Mouse (Mus musculus): ENCODE results near the gene Arhgef2. TPM values are rescaled to one million over a fixed set of nuclear protein-coding genes. Genes with fewer than 3 reads are reported as not detected.

Gene Arhgef2
- total RNA-seq, 2 experiments from 2014 or later = 71.1 to 71.5 TPM

DNA sequence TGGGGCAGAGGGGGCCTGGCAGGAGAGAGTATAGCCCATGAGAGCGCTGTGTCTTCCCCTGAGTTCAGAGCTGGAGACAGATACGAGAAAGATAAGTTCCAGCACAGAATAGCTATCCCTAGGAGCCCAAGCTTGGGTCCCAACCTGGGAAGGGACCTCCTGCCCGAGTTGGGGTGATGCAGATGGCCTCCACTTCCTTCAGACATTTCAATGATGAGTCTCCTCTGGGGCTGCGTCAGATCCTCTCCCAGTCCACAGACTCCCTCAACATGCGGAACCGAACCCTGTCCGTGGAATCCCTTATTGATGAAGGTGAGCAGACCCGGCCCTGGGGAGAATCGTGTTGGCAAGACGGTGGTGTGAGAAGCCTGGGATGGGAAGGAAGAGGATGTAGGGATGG lies 27.3 kb downstream of the Arhgef2 start:
- DNase-seq = no peak

GRCm38 (mm10) chr3:88635506-88636275 lies 29.9 kb downstream of the Arhgef2 start:
- intact Hi-C loops (cut with DNase I) = loop anchor here (2.0 kb wide), 1 partner anchor 17 kb away; no protein-coding TSS in a partner anchor
- peak in 1 of 2 experiments; percentile 2 for DNase-seq

More for the DNA sequence above, 27.3 kb downstream of the Arhgef2 start:
- intact Hi-C loops (cut with DNase I) = no loop called here

DNA sequence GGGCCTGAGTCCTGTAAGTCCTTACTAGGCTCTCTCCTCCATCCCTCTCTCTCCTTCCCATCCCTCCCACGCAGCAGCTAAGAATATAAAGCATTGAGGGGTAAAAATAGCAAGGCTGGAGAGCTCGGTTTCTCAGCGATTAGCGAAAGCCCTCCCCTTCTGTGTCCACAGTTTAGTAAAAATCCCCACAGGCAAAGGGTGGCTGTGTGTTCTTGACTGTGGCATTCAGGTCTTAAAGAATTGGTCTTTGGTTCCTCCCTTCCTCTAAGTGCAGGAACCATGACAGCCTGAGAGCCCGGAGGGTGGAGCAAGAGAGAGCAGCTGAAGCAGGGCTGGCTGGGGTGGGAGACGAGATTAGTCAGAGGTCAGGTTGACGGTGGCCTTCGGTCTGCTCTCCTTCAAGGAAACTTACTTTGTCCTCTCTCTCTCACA lies 30.8 kb downstream of the Arhgef2 start:
- intact Hi-C loops (cut with DNase I) = loop anchor here (2.0 kb wide), 1 partner anchor 18 kb away; no protein-coding TSS in a partner anchor
- peak in 1 of 2 experiments; percentile 4 for DNase-seq

DNA sequence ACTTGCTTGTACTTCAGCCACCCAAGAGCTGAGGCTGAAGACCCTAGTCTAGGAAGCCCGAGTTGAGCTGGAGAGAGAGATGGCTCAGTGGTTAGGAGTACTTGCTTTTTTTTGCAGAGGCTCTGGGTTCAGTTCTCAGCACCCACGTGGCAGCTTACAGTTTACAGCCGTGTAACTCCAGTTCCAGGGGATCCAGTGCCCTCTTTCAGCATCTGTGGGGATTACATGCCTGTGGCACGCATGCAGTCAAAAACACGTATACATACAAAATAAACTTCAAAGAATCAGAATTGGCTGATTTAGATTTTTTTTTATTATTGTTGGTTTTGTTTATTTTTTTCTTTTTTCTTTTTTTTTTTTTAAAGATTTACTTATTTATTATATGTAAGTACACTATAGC lies 31.4 kb downstream of the Arhgef2 start:
- intact Hi-C loops (cut with DNase I) = loop anchor here (2.0 kb wide), 1 partner anchor 18 kb away; no protein-coding TSS in a partner anchor
- DNase-seq = peak in 1 of 2 experiments; percentile 5

DNA sequence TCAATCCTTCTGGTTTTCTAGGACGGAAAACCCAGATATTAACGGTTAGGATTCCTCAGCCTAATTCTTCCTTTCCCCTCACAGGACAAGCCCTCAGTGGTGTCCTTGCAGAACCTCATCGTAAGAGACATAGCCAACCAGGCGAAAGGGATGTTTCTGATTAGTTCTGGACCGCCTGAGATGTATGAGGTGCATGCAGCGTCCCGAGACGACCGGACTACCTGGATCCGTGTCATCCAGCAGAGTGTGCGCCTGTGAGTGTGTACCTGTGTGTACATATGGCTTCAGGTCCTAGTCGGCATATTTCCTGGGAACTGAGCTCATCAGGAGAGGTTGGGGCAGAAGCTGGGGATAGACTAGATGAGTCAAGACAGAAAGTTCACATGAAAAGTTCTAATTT lies 33.5 kb downstream of the Arhgef2 start:
- intact Hi-C loops (cut with DNase I) = no loop called here
- DNase-seq = no peak

- DNase-seq = peak; percentile 58 to 72
- intact Hi-C loops (cut with DNase I) = no loop called here
Observed at GRCm38 (mm10) chr3:88640676-88641075, 34.9 kb downstream of the Arhgef2 start.

- intact Hi-C loops (cut with DNase I) = no loop called here
Observed at GRCm38 (mm10) chr3:88643078-88643477, 37.3 kb downstream of the Arhgef2 start.

DNA sequence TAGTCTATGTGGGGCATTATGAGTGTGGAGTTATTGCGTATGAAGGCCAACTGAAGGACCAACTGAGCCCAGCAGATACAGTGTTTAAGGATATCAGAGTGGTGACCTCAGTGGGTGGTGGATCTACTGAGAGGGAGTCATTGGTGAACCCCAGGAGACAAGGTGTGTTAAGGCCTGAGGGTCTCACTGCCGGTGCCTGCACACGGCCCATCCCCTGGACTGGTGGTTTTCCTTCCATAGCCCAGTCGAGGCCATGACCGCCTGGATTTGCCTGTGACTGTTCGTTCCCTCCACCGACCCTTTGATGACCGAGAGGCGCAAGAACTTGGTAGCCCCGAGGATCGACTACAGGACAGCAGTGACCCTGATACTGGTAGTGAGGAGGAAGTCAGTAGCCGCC lies 40.2 kb downstream of the Arhgef2 start:
- no peak for DNase-seq
- intact Hi-C loops (cut with DNase I) = no loop called here

More at GRCm38 (mm10) chr3:88643078-88643477, 37.3 kb downstream of the Arhgef2 start:
- no peak for DNase-seq

DNA sequence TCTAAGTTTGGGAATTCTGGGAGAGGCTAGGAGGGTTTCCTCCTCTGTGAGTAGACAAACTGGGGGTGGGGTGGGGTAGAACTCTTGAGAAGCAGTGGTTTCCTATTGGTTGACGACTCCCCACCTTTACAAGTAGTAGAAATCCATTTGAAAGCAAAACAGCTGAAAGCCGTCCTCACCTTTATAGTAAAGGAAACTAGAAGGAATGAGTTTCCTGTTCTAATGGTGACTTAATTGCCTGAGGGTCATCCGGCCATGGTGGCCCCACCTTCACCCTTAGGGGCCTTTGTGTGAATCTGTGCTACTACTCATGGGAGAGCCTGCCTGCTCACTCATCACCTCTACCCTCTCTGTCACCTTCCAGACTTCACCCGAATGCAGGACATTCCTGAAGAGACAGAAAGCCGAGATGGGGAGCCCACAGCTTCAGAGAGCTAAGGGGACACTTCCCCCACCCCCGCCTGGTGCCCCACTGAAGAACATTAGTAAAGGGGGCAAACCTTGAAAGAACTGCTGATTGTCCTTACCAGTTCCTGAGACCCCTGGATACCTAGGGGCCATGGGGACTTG lies 40.7 kb downstream of the Arhgef2 start:
- intact Hi-C loops (cut with DNase I) = no loop called here
- DNase-seq = no peak

- intact Hi-C loops (cut with DNase I) = no loop called here
- no peak for DNase-seq
Observed at GRCm38 (mm10) chr3:88647076-88647475, 41.3 kb downstream of the Arhgef2 start.

GRCm38 (mm10) chr3:88647779-88648413 lies 42.1 kb downstream of the Arhgef2 start:
- intact Hi-C loops (cut with DNase I) = no loop called here
- no peak for DNase-seq

DNA sequence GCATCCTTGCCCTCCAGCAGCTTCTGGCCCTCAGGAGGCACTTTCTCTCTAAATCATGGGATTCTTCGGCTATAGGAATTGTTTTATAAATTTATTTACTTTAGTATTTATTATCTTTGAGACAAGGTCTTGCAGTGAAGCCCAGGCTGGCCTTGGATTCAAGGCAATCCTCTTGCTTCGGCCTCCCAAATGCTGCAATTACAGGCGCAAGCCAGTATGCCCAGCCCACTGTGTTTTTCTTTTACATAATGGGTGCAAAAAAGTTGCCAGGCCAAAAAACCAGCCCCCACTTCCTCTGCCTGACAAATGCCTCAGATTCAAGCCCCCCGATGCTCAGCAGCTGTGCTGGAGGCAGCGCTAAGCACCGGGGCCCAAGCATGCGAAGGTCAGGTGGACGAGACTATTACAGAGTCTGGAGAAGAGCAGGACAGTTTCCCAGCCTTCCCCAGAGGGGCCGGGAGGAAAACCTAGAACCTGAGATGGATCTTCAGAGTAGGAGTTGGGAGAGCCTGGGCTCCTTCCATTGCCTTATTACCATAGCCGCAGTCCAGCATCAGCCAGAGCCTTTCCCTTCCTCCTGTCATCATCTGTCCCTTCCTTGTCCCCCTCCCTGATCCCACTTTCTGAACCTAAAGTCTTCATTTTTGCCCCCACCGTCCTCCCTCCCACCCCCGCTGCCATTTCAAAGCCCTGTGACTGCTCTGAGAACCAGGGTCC lies 42.8 kb downstream of the Arhgef2 start:
- peak in 1 of 2 experiments; percentile 3 for DNase-seq
- intact Hi-C loops (cut with DNase I) = no loop called here

- DNase-seq = no peak
- intact Hi-C loops (cut with DNase I) = no loop called here
Observed at GRCm38 (mm10) chr3:88649186-88649585, 43.4 kb downstream of the Arhgef2 start.

GRCm38 (mm10) chr3:88649967-88650366 lies 44.2 kb downstream of the Arhgef2 start:
- intact Hi-C loops (cut with DNase I) = no loop called here
- DNase-seq = no peak

- intact Hi-C loops (cut with DNase I) = no loop called here
- DNase-seq = peak; percentile 4 to 6
Observed at GRCm38 (mm10) chr3:88650713-88651504, 45.1 kb downstream of the Arhgef2 start.

- intact Hi-C loops (cut with DNase I) = no loop called here
- DNase-seq = peak in 1 of 2 experiments; percentile 5
Observed at GRCm38 (mm10) chr3:88651669-88652618, 46.2 kb downstream of the Arhgef2 start.

DNA sequence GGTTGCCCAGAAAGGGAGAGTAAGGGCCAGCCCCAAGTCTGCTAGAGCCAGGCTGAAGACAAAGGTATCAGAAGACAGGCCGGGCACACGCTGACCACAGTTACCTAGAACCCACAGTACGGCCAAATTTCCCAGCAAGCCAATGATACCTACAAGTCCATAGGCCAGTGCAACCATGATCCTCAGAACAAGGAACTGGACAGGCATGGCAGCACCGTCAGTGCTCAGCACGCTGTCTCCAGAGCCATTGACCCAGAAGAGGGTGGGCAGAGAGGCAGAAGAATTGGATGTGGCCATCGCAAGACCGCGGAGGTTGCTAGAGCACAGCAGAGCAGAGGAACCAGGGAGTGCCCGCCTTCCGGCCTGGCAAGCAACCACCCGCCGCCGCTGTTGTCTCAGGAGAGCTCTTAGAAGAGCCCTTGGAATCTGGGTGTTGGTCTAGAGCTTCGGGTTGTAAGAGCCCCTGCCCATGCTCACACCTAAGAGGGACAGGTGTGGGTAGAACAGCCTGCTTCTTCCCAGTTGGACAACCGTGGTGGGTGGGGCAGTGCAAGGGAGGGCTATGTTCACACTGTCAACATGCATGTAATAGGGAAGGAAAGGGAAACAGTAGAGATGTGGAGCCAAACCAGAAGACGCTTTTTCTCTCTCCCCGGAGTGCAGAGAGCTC lies 47.2 kb downstream of the Arhgef2 start, which contains the start of gene Rxfp4:
Rxfp4 (minus strand) TSS at position 297 of the 670 bp plus-strand sequence.
- DNase-seq = peak in 1 of 2 experiments; percentile 4

More for the DNA sequence above, 47.2 kb downstream of the Arhgef2 start, which contains the start of gene Rxfp4:
- intact Hi-C loops (cut with DNase I) = no loop called here
